Mouse (Mus musculus): ENCODE measurements at regions not wholly inside any gene's neighbourhood (a gene's known extent, or its start where the extent isn't known, plus 50 kb on each side); places are given as distances from the start of the nearest gene placed in this dataset.

GRCm38 (mm10) chr16:49573171-49573517, 125.9 kb upstream of the Ift57 start:
- no peak for DNase-seq (ENCODE audit: low spot score)

DNA sequence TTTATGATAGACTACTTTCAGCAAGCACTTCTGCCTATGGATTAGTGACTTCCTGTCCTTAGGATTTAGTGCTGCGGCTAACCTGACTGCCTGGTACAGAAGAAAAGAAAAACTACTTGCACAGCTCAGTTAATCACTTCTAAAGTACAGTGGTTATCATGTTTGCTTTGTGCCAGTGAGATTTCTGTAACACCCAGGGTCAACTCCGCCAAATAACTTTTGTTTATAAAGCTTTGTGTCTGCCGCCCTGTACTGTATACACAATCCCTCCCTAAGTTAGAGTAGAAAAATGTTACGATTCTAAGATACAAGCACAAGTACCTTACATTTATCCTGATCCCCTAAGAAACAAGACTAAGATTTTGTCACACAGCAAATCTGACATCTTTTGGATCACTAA, 120.1 kb upstream of the Ift57 start:
- no peak for DNase-seq (ENCODE audit: low spot score)

DNA sequence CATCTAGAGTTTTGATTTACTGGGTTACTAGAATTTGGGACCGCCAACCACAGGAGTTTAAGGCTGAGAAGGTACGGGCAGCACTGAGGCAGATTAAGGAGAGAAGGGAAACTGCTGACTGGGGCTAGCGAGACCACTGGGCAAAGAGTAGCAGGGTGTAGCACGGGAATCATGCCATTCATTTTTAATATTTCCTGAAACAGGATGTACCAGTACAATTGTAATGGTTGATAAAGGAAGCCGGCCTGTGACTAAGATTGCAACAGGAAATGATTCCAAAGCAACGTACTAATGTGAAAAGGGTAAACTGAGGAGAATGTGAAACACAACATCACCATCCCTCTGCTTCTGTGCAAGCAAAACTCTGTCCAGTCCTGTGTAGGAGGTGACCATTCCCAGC, 118.3 kb upstream of the Ift57 start:
- no peak for DNase-seq (ENCODE audit: low spot score)

GRCm38 (mm10) chr16:49606500-49606899, 92.5 kb upstream of the Ift57 start:
- DNase-seq (ENCODE audit: low spot score): no peak

- no peak for DNase-seq (ENCODE audit: low spot score)
These were observed 84.2 kb upstream of the Ift57 start for GRCm38 (mm10) chr16:49614801-49615200.

DNA sequence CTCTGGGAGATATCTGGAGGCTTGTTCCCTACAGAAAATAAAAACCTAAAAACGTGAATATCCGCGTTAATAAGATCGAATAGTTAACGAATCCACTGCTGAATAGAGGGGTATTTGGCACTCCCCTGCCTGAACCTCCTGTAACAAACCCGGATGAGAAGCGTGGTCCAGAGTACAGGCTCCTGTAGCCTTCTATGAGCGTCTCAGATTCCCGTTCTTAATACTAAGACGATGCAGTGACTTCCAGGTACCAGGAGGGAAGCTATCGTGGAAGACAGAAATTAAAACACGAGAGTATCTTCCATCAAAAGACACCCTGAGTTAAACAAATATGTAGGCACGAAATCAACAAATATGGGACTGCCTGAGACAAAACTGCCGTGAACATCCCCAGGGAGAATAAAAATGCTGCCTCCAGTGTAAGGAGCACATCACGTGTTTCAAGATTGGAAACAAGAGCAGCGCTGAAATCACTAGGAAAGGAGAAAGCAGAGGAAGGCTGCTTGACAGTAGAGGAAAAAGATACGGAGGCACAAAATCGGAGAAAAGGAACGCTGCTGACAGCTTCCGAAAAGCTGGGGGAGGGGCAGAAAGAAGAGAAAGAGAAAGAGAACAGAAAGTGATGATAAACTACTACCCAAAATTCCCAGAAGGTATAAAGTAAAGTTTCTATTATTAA, 83.6 kb upstream of the Ift57 start:
- peak; percentile 3 for DNase-seq (ENCODE audit: low spot score)

GRCm38 (mm10) chr16:49616263-49616872, 82.7 kb upstream of the Ift57 start:
- peak; percentile 4 for DNase-seq (ENCODE audit: low spot score)

DNA sequence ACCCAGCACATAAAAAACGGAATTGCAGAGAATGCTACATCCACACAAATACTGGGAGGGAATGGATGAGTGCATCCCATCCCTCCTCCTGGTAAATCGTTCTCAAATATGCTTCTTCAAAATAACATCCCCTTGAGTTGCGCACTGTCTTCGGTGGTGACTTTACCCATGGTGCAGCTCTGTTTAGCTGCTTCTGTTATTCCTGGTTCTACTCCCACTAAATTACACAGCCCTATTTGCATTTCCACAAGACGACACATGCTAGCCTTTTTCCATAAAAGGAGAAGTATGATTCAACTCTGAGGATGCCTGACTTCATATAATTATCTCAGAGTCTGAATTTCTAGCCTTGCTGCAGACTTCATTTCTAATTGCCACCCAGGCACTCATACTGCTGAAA, 65.5 kb upstream of the Ift57 start:
- no peak for DNase-seq (ENCODE audit: low spot score)

- no peak for DNase-seq (ENCODE audit: low spot score)
These were observed 63.5 kb upstream of the Ift57 start for GRCm38 (mm10) chr16:49635506-49635905.

GRCm38 (mm10) chr16:49636467-49636866, 62.6 kb upstream of the Ift57 start:
- no peak for DNase-seq (ENCODE audit: low spot score)

DNA sequence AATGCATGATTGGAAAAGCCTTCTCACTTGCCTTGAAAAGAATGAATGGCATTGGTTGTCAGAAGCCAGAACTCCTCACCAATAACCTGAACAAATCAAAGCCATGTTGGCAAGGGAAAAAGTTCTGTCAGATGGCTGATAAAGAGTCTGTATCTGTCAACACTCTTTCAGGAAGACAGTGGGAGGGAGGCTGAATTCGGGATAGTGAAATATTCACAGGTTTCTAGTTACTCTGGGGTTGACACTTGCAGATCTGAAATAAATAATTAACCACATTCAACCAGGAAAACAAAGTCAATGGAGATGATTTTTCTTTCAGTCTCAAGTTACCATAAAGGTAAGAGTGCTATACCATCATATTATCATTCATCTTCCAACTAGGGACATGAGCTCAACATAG, 56.3 kb upstream of the Ift57 start:
- DNase-seq (ENCODE audit: low spot score): no peak

- DNase-seq (ENCODE audit: low spot score): no peak
These were observed 54.6 kb upstream of the Ift57 start for GRCm38 (mm10) chr16:49644416-49644815.

- DNase-seq (ENCODE audit: low spot score): no peak
These were observed 52.6 kb upstream of the Ift57 start for GRCm38 (mm10) chr16:49646479-49646878.
